Comparison of ENCODE assay signal across 15 mouse cellular contexts in the genomic region with DNA sequence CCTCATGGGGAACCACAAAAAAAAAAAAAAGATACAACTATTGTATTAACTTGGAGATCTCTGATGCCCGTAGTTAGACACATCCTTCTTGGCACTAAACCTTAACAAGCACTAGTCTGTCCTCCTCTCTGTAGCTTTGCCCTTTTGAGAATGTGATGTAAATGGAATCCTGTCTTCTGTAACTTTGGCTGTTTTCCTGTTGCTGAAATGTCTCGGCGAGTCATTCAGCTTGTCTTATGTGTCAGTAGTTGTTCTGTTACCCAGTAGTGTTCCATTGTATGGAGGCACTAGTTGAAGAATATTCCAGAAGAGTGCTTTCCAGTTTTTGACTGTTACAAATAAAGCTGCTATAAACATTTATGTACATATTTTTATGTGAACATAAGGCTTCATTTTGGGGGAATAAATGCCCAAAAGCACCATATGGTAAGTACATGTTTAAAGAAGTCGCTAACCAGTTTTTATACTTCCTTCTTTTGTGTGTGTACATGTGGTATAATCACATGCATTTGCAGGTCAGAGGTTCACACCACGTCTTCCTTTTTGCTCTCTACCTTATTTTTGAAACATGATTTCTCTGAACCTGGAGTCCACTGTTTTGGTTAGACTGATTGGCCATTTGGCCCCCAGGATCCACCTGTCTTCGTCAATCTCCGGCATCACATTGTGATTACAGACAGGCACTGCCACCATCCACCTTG. TPM values are rescaled to one million over a fixed set of nuclear protein-coding genes. Genes with fewer than 3 reads are reported as not detected.
DNase-seq lines count a peak whose midpoint lies in the region; ATAC-seq lines count a peak whose summit lies in the region.
"Had no signal": no experiment of that assay in that cellular context is flagged by ENCODE, and none has a peak within 500 bp of the region (broad histone marks: within the 10 kb centered on the region; RNA-seq: fewer than 3 reads in every experiment).

No protein-coding gene starts in this region.

- H3K36me3 ChIP-seq in splenic B cell, adult 2 months (ENCODE audit: control insufficient read depth, insufficient read depth, low read length, poor library complexity, severe bottlenecking): no peaks in the 10 kb centered on the region; the same call in 1 of the 2 replicates
- H3K36me3 ChIP-seq: intestine, embryonic 15.5 days had no signal

- peak; percentile 63; the same call in 1 of the 2 replicates for ATAC-seq in granulocyte monocyte progenitor cell, adult 5-6 weeks (replicated peaks; ENCODE audit: poor library complexity, severe bottlenecking)
- ATAC-seq: forebrain, embryonic 16.5 days; intestine, embryonic 15.5 days had no signal

- intact Hi-C loops in left cerebral cortex, postnatal 36 days (cut with DNase I): no loop called here

- H3K27me3 ChIP-seq in splenic B cell, adult 2 months (ENCODE audit: control insufficient read depth, insufficient read depth, low read length, poor library complexity, severe bottlenecking): no peaks in the 10 kb centered on the region
- H3K27me3 ChIP-seq: embryonic facial prominence, embryonic 12.5 days; heart, embryonic 12.5 days; intestine, embryonic 15.5 days had no signal

- DNase-seq in 3T3-L1 (ENCODE audit: low read depth, low spot score) (peak; percentile 82), NIH3T3 (ENCODE audit: low read depth) (peak; percentile 68)
- DNase-seq in splenic B cell, adult 2 months (ENCODE audit: low read depth, low spot score): peak; percentile 16
- DNase-seq in kidney, postnatal 14 days: no peak
- no peak for DNase-seq in thymus, adult 18-20 months
- no peak for DNase-seq in left cerebral cortex, postnatal 36 days (ENCODE audit: low spot score in 2 of 2)
- DNase-seq: adrenal gland, adult 2 months; adrenal gland, postnatal 25 days; cerebellum, adult 2 months; cerebellum, postnatal 14 days had no signal

RNA-seq across cellular contexts. Expression of gene Tent4b, which starts 8.3 kb away (rescaled TPM):
- total RNA-seq in granulocyte monocyte progenitor cell, adult 5-6 weeks (2014; fragmentation: Nextera tagmentation): 34.4 and 41.3 TPM in 2 replicates
- total RNA-seq in granulocyte monocyte progenitor cell, adult 5-6 weeks (2017): 34.6 and 37.6 TPM in 2 replicates
- total RNA-seq in left cerebral cortex, postnatal 36 days (2021): 10 to 100 TPM; 36.5 to 37.9 TPM

Comparison
In these comparisons a context has a peak if more than half of its experiments do, and no peak if none do; other contexts are left out.
1. DNase-seq: peak in 3T3-L1 (single experiment), NIH3T3 (single experiment) and splenic B cell, adult 2 months (single experiment); none in kidney, postnatal 14 days (single experiment), thymus, adult 18-20 months (0 of 2) and left cerebral cortex, postnatal 36 days (0 of 2).